Mouse (Mus musculus): ENCODE data around the gene Kcnip4.

DNA sequence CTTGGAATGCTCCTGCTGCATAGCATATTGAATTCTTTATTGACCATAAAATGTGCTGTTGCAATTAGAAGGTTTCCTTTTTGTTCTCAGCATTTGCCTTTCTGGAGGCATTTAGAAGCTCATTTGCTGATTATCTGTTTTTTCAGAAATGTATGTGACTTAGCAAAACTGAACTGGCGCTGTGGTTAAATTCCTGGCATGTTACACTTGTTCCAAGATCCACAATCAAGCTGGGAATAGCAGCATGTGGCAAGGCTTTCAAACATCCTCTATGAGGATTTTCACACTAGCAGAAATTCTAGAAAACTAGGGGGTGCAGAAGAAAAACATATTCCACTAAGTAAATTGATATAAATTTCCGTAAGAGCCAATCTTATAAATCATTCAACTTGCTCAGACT lies 187.5 kb downstream of the Kcnip4 start:
- TF ChIP-seq CTCF (IDR thresholded peaks at IDR 0.05; ENCODE audit: control insufficient read depth, insufficient read depth, insufficient read length): no peak
- no peak for TF ChIP-seq MYOG (IDR thresholded peaks at IDR 0.05; ENCODE audit: control insufficient read depth, extremely low read depth, insufficient read length)
- no peak for TF ChIP-seq MYOD1 (IDR thresholded peaks at IDR 0.05; ENCODE audit: control insufficient read depth, insufficient read length, low read depth)
- no peak for TF ChIP-seq MAX (IDR thresholded peaks at IDR 0.05)
- no peak for TF ChIP-seq FOSL1 (IDR thresholded peaks at IDR 0.05; ENCODE audit: insufficient read depth, low read length, poor library complexity, severe bottlenecking)
